Mouse (Mus musculus): ENCODE measurements around the gene Zfp444. TPM values are rescaled to one million over a fixed set of nuclear protein-coding genes. Genes with fewer than 3 reads are reported as not detected.

The Zfp444 gene
- 10 to 100 TPM; 35.1 to 39.8 TPM for polyA plus RNA-seq (2017; shearing (Covaris generic))

GRCm38 (mm10) chr7:6172006-6172649 is at the start of gene Zfp444:
Zfp444 (plus strand) TSS chr7:6172226.

GRCm38 (mm10) chr7:6155901-6156411 is 16.1 kb upstream of the Zfp444 start, which contains the start of gene Zfp787:
Zfp787 (minus strand) TSS chr7:6155997.

DNA sequence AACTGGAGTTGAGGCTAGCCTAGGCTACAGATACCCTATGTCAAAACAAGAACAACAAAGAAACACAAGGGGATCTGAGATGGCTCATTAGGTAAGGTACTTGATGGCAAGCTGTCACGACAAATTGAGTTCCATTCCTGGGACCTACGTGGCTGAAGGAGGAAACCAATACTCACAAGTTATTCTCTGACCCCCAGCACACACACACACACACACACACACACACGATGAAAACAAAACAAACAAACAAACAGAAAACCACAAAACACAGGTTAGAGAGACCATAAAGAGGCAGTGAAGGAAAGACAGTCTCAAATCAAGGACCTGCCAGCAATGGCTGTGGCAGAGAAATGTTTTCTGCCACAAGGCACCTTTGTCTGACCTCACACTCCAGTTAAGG is 24.8 kb downstream of the Zfp444 start, which contains the start of gene Galp:
Gene Galp (plus strand): TSS at position 301 of the 400 bp plus-strand sequence.

GRCm38 (mm10) chr7:6221978-6222377 is 50.0 kb downstream of the Zfp444 start, which contains the start of gene Zscan5b:
Zscan5b (plus strand) TSS chr7:6222278.

Other genes starting within 250 kb of the Zfp444 start
- gene Vmn1r65, start 161.2 kb upstream of the Zfp444 start, polyA plus RNA-seq (2017; shearing (Covaris generic)): not detected
- under 1 TPM in 1 of 2 experiments, not detected in 1; 0.31 TPM for gene Nlrp4c, start 127.1 kb upstream of the Zfp444 start, polyA plus RNA-seq (2017; shearing (Covaris generic))
- 10 to 100 TPM; 35.1 to 51.1 TPM for gene Zfp787, start 16.2 kb upstream of the Zfp444 start, polyA plus RNA-seq (2017; shearing (Covaris generic))
- not detected for gene Galp, start 24.9 kb downstream of the Zfp444 start, polyA plus RNA-seq (2017; shearing (Covaris generic))
- not detected for gene Zscan5b, start 50.1 kb downstream of the Zfp444 start, polyA plus RNA-seq (2017; shearing (Covaris generic))
- gene Epp13, start 80.5 kb downstream of the Zfp444 start, polyA plus RNA-seq (2017; shearing (Covaris generic)): not detected
- 1 to 10 TPM; 3.3 to 9.3 TPM for gene Zfp667, start 114.4 kb downstream of the Zfp444 start, polyA plus RNA-seq (2017; shearing (Covaris generic))
- gene Zfp583, start 159.1 kb downstream of the Zfp444 start, polyA plus RNA-seq (2017; shearing (Covaris generic)): 1 to 10 TPM in 1 of 2 experiments, not detected in 1; 1.1 TPM
- gene Gm3854, start 171.5 kb downstream of the Zfp444 start, polyA plus RNA-seq (2017; shearing (Covaris generic)): under 1 TPM; 0.18 to 0.80 TPM
- gene Zfp78, start 191.1 kb downstream of the Zfp444 start, polyA plus RNA-seq (2017; shearing (Covaris generic)): 1 to 10 TPM; 1.3 to 3.0 TPM
- 1 to 10 TPM; 7.2 to 9.4 TPM for gene Zfp28, start 211.1 kb downstream of the Zfp444 start, polyA plus RNA-seq (2017; shearing (Covaris generic))
- gene Smim17, start 226.5 kb downstream of the Zfp444 start, polyA plus RNA-seq (2017; shearing (Covaris generic)): not detected
- gene Gm20715, start 238.1 kb downstream of the Zfp444 start, polyA plus RNA-seq (2017; shearing (Covaris generic)): not detected

Data from activated CD4-positive, CD25-positive, alpha-beta regulatory T cell (primary cell).